Mouse (Mus musculus) adrenal gland, adult (tissue): Measurements from ENCODE around the gene B020031M17Rik.
A peak's percentile ranks its signal among the peaks of the same experiment; 100 is the strongest.
"Not testable (repeated sequence)": the region's sequence is repeated elsewhere in the genome, so short reads cannot be mapped to it uniquely, and the experiment has no call there.

Experiments
- DNase-seq, 2 experiments: peaks; one replicate each; pipeline ENCODE4 v3.0.0; 2022 to 2023; ENCODE audit warnings: low spot score in 1 of 2; ENCODE audit not compliant: inconsistent age in 2 of 2

B020031M17Rik gene

DNA sequence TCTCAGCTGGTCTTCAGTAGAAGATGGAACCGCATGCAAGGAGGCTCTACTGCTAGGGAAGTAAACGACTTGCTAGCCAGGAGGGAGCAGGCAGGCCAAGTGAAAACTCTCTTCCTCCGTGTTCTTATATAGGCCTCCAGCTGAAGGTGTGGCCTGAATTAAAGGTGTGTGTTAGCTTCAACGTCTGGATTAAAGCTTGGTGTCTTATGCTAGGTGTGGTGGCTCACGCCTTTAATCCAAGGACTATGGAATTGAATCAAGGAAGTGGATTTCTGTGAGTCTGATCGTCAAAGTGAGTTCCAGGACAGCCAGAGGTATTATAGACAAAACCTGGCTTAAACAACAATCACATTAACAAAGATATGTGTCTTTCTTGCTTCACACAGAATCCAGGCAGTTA is at the start of gene B020031M17Rik:
TSS of gene B020031M17Rik (minus strand) at position 101 of the 400 bp plus-strand sequence.
- DNase-seq = not testable (repeated sequence)

- DNase-seq = not testable (repeated sequence)
These were observed 48.6 kb upstream of the B020031M17Rik start for GRCm38 (mm10) chr13:119999215-119999614.

- DNase-seq = not testable (repeated sequence)
These were observed 48.0 kb upstream of the B020031M17Rik start for GRCm38 (mm10) chr13:119998442-119999086.

- DNase-seq = not testable (repeated sequence)
These were observed 41.4 kb upstream of the B020031M17Rik start for GRCm38 (mm10) chr13:119991917-119992496.

DNA sequence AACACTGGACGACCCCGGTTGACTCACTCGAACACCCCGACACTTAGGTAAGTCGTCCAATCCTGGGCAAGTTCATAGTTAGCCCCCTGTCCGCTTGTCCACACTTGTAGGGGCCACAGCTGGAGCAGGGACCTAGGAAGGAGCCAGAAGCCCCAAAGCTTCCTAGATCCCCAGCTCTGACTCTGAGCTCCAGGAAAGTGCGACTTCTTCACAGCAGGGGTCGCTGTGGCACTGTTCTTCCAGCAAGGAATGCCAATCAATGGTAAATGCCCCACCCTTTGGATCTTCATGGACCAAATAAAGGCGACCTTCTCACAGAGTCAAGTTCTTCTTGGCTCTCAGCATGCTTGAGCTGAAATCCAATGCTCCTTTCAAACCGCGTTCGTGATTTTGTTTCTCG is 40.7 kb upstream of the B020031M17Rik start:
- DNase-seq = not testable (repeated sequence)

- not testable (repeated sequence) for DNase-seq
These were observed 18.6 kb upstream of the B020031M17Rik start for GRCm38 (mm10) chr13:119969163-119969562.

GRCm38 (mm10) chr13:119968193-119968592 is 17.6 kb upstream of the B020031M17Rik start:
- not testable (repeated sequence) for DNase-seq

DNA sequence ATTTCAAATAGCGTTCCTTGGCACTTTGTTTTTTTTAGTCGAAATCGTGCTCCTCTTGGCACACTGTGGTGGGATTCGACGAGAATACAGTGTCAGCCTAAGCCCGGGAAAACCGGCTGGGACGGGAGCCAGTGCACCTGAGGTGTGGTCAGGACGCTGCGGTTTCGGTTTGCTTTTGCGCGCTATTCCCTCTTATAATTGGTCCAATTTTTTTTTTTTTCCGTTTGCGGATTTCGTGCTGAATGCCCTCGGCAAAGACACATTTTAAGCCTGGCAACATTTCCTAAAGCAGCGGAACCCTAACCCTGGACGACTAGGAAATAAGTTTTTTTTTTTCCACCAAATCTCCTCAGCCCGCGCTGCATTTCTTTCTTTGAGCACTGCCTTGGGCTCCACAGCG is 15.4 kb upstream of the B020031M17Rik start:
- DNase-seq = peak; percentile 13 to 53

- DNase-seq = peak; percentile 6 to 23
These were observed 14.8 kb upstream of the B020031M17Rik start for GRCm38 (mm10) chr13:119965302-119965952.

DNA sequence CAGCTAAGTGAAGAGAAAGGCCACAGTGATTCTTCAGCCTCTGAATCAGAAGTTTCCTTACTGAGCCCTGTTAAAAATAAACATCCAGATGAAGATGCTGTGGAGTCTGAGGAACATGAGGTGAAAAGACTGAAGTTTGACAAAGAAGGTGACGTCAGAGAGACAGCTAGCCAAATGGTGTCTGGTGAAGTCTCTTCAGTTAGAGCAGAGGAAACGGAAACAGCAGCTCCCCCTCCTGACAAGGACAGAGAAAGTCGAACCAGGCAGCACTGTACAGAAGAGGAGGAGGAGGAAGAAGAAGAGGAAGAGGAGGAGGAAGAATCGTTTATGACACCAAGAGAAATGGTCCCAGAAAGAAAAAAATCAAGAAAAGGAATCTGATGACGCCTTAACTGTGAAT is 12.2 kb upstream of the B020031M17Rik start:
- not testable (repeated sequence) for DNase-seq

DNA sequence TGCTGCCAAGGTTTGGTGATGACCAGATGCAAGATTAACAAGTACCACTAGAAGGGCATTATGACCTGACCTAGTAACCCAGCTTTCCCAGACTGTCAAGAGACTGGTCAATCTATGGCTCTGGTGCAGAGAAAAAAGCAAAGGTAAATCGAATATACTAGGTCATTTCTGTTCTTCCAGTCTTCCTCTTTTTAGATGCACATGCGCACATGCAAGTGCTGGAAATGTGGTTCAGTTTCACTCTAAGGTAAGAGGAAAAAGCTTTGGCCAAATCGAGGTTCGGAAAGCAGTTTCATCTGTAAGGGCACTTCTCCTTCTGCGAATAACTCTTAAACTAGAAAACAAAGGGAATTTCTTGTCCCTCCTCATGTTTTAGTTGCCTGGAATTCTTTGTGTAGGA is 5.0 kb upstream of the B020031M17Rik start:
- DNase-seq = not testable (repeated sequence)

GRCm38 (mm10) chr13:119955089-119955488 is 4.5 kb upstream of the B020031M17Rik start:
- not testable (repeated sequence) for DNase-seq

- DNase-seq = not testable (repeated sequence)
These were observed 21.4 kb downstream of the B020031M17Rik start, which contains the start of gene Gm21761 for GRCm38 (mm10) chr13:119929172-119929571. Gene Gm21761, minus strand, starts transcription at chr13:119929272.

- not testable (repeated sequence) for DNase-seq
These were observed 25.8 kb downstream of the B020031M17Rik start for GRCm38 (mm10) chr13:119924597-119925340.

DNA sequence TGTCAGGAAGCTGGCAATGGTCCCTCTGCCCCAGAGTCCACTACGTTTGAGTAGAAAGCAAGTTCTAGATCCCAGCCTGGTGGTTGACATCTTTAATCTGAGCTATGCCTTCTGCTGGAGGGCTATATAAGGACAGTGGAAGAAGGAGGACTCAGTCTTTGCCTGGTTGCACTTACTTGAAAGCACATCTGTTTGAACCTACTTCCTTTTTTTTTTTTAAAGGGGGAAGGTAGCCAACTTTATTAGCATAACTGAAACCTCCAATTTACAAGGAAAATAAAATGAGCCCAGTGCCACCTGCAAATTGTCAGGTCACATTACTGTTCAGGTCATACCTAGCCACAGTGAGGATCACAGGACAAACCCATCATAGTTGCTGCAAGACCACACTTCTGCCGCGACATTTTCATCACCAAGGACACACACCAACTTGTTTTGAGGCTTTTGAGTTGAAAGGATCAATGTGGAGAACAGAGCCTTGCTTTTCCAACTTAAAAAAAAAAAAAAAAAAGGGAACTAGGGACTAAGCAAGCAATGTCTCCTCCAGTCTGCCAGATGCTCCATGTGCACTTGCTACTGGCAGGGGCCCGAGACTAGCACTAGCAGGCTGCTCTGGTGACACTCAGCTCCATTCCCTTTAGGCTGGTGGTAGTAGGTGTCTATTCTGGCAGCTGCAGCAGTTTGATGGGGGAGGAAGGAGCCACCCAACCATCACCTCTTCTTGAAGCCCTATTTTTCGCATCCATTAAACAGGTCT is 33.5 kb downstream of the B020031M17Rik start:
- DNase-seq = not testable (repeated sequence)

DNA sequence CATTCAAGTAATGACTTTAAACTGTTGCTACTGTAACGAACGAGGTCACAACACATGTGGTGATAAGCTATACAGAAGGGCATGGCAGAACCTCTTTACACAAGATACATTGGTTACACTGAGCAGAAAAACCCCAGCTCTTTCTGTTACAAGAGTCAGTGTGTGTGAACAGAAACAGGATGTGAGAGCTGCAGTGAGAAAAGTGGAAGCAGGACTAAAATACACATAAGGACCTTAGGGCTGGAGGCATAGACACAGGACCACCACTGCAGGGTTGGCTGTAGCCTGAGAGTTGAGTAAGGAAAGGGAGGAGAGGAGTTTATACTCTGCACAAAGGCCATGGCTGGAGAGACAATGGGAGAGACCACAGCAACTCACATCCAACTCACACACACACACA is 34.2 kb downstream of the B020031M17Rik start:
- not testable (repeated sequence) for DNase-seq
